ENCODE assay signal across 8 mouse cellular contexts in genomic region chr7:35000839-35001238, GRCm38 (mm10). TPM values are rescaled to one million over a fixed set of nuclear protein-coding genes. Genes with fewer than 3 reads are reported as not detected.
DNase-seq lines count a peak whose midpoint lies in the region; ATAC-seq and TF ChIP-seq lines count a peak whose summit lies in the region.

No protein-coding gene starts in this region.

- H3K27me3 ChIP-seq in forebrain, embryonic 11.5 days (ENCODE audit: control insufficient read depth, insufficient read depth, low read length): no peaks in the 10 kb centered on the region
- no peaks in the 10 kb centered on the region for H3K27me3 ChIP-seq in forebrain, embryonic 13.5 days
- no peaks in the 10 kb centered on the region; the same call in 1 of the 2 replicates for H3K27me3 ChIP-seq in kidney, embryonic 14.5 days (ENCODE audit: control insufficient read depth, insufficient read depth, low read length)
- no peaks in the 10 kb centered on the region for H3K27me3 ChIP-seq in lung, embryonic 16.5 days (ENCODE audit: control insufficient read depth, insufficient read depth, low read depth, low read length)
- no peaks in the 10 kb centered on the region for H3K27me3 ChIP-seq in stomach, postnatal 0 days (ENCODE audit: control insufficient read depth, insufficient read depth, low read length)

- 42% methylated on average over 6 of the region's 6 CpGs for WGBS in forebrain, embryonic 11.5 days
- 40% methylated on average over 6 of the region's 6 CpGs for WGBS in forebrain, embryonic 13.5 days
- 43% methylated on average over 6 of the region's 6 CpGs for WGBS in kidney, embryonic 14.5 days
- 44% methylated on average over 6 of the region's 6 CpGs for WGBS in lung, embryonic 16.5 days
- WGBS in stomach, postnatal 0 days: 46% methylated on average over 6 of the region's 6 CpGs

- no peaks in the 10 kb centered on the region for H3K9me3 ChIP-seq in forebrain, embryonic 11.5 days (ENCODE audit: control insufficient read depth, low read length)
- no peaks in the 10 kb centered on the region for H3K9me3 ChIP-seq in forebrain, embryonic 13.5 days (replicated peaks)
- H3K9me3 ChIP-seq in kidney, embryonic 14.5 days (ENCODE audit: control insufficient read depth, low read length): no peaks in the 10 kb centered on the region
- H3K9me3 ChIP-seq in lung, embryonic 16.5 days (ENCODE audit: control insufficient read depth, low read length): no peaks in the 10 kb centered on the region
- no peaks in the 10 kb centered on the region for H3K9me3 ChIP-seq in stomach, postnatal 0 days (ENCODE audit: control insufficient read depth, low read length)

- ATAC-seq in forebrain, embryonic 11.5 days (replicated peaks; ENCODE audit: low FRiP score): no peak
- no peak for ATAC-seq in forebrain, embryonic 13.5 days
- peak; percentile 44; the same call in 1 of the 2 replicates for ATAC-seq in kidney, embryonic 14.5 days (ENCODE audit: low FRiP score, low TSS enrichment)
- 0 out of 2 replicates have a peak, but pooled peaks have one; percentile 37 for ATAC-seq in lung, embryonic 16.5 days (ENCODE audit: low read depth)
- no peak for ATAC-seq in stomach, postnatal 0 days (ENCODE audit: low FRiP score, low TSS enrichment)

- no peak overlapping the region for H3K4me2 ChIP-seq in forebrain, embryonic 11.5 days (ENCODE audit: low read depth, low read length, severe bottlenecking)
- H3K4me2 ChIP-seq in forebrain, embryonic 13.5 days: no peak overlapping the region
- H3K4me2 ChIP-seq in kidney, embryonic 14.5 days (replicated peaks; ENCODE audit: low read depth, low read length): no peak overlapping the region
- no peak overlapping the region for H3K4me2 ChIP-seq in lung, embryonic 16.5 days (ENCODE audit: low read depth, low read length)
- H3K4me2 ChIP-seq in stomach, postnatal 0 days (replicated peaks; ENCODE audit: low read depth): no peak overlapping the region

- peak; percentile 68 for DNase-seq in forebrain, embryonic 11.5 days (ENCODE audit: low spot score)
- DNase-seq in right cerebral cortex, postnatal 14 days: peak; percentile 44
- no peak for DNase-seq in right cerebral cortex, postnatal 36 days (ENCODE audit: low spot score in 2 of 2)
- DNase-seq in embryo, embryonic 10 days (ENCODE audit: low spot score): peak; percentile 75
- DNase-seq in stomach, postnatal 0 days (ENCODE audit: low spot score): peak; percentile 56

- TF ChIP-seq CTCF in stomach, postnatal 0 days (IDR thresholded peaks at IDR 0.05; ENCODE audit: low read depth): peak; percentile 84

- no peaks in the 10 kb centered on the region for H3K36me3 ChIP-seq in forebrain, embryonic 11.5 days (ENCODE audit: control insufficient read depth, insufficient read depth, low read length)
- no peaks in the 10 kb centered on the region for H3K36me3 ChIP-seq in forebrain, embryonic 13.5 days (ENCODE audit: poor library complexity, severe bottlenecking)
- no peaks in the 10 kb centered on the region for H3K36me3 ChIP-seq in kidney, embryonic 14.5 days (ENCODE audit: control insufficient read depth, insufficient read depth, low read length)
- H3K36me3 ChIP-seq in lung, embryonic 16.5 days (ENCODE audit: control insufficient read depth, insufficient read depth, low read length): no peaks in the 10 kb centered on the region
- no peaks in the 10 kb centered on the region for H3K36me3 ChIP-seq in stomach, postnatal 0 days (ENCODE audit: control insufficient read depth, insufficient read depth, low read length)

- H3K4me3 ChIP-seq in forebrain, embryonic 11.5 days (ENCODE audit: low read depth, low read length): no peak overlapping the region
- no peak overlapping the region for H3K4me3 ChIP-seq in forebrain, embryonic 13.5 days
- H3K4me3 ChIP-seq in kidney, embryonic 14.5 days (ENCODE audit: low read length): no peak overlapping the region
- H3K4me3 ChIP-seq in lung, embryonic 16.5 days (ENCODE audit: low read length): no peak overlapping the region
- no peak overlapping the region for H3K4me3 ChIP-seq in stomach, postnatal 0 days (ENCODE audit: low read depth, low read length)

- H3K27ac ChIP-seq in forebrain, embryonic 11.5 days (ENCODE audit: low read depth, low read length): no peak overlapping the region
- no peak overlapping the region for H3K27ac ChIP-seq in forebrain, embryonic 13.5 days
- H3K27ac ChIP-seq in kidney, embryonic 14.5 days (ENCODE audit: low read depth, low read length): no peak overlapping the region
- H3K27ac ChIP-seq in lung, embryonic 16.5 days (ENCODE audit: low read length): no peak overlapping the region
- H3K27ac ChIP-seq in stomach, postnatal 0 days (replicated peaks): no peak overlapping the region

- H3K9ac ChIP-seq in forebrain, embryonic 11.5 days (ENCODE audit: low read length): no peak overlapping the region
- H3K9ac ChIP-seq in forebrain, embryonic 13.5 days: no peak overlapping the region
- H3K9ac ChIP-seq in kidney, embryonic 14.5 days (ENCODE audit: low read depth, low read length): no peak overlapping the region
- no peak overlapping the region for H3K9ac ChIP-seq in lung, embryonic 16.5 days (ENCODE audit: low read length)
- no peak overlapping the region for H3K9ac ChIP-seq in stomach, postnatal 0 days (ENCODE audit: low read length)

- no peak for TF ChIP-seq EP300 in stomach, postnatal 0 days (optimal IDR thresholded peaks at IDR 0.05)

- no peaks in the 10 kb centered on the region; the same call in 1 of the 2 replicates for H3K4me1 ChIP-seq in forebrain, embryonic 11.5 days (replicated peaks; ENCODE audit: control insufficient read depth, insufficient read depth, low read length)
- H3K4me1 ChIP-seq in forebrain, embryonic 13.5 days: peaks cover 11% of the 10 kb centered on the region
- no peaks in the 10 kb centered on the region; the same call in 1 of the 2 replicates for H3K4me1 ChIP-seq in kidney, embryonic 14.5 days (ENCODE audit: control insufficient read depth, insufficient read depth, low read length)
- H3K4me1 ChIP-seq in lung, embryonic 16.5 days (replicated peaks; ENCODE audit: control insufficient read depth, insufficient read depth, low read length): no peaks in the 10 kb centered on the region
- H3K4me1 ChIP-seq in stomach, postnatal 0 days (replicated peaks; ENCODE audit: control insufficient read depth, insufficient read depth): no peaks in the 10 kb centered on the region

RNA-seq across cellular contexts. Expression of gene Cebpg, which starts 55.5 kb away (rescaled TPM):
- 47.5 and 53.9 TPM in 2 replicates for polyA plus RNA-seq in forebrain, embryonic 11.5 days (2014; fragmentation: Nextera tagmentation; extraction: Ambion mirVana)
- 60.8 and 61.7 TPM in 2 replicates for polyA plus RNA-seq in forebrain, embryonic 13.5 days (2015; fragmentation: Nextera tagmentation; extraction: Ambion mirVana)
- 30.8 and 39.3 TPM in 2 replicates for polyA plus RNA-seq in kidney, embryonic 14.5 days (2014; fragmentation: Nextera tagmentation; extraction: Ambion mirVana)
- polyA plus RNA-seq in lung, embryonic 16.5 days (2015; fragmentation: Nextera tagmentation; extraction: Ambion mirVana): 37.5 and 38.7 TPM in 2 replicates
- 27.9 and 29.7 TPM in 2 replicates for polyA plus RNA-seq in stomach, postnatal 0 days (2015; fragmentation: Nextera tagmentation; extraction: Ambion mirVana)

Comparison
In these comparisons a context has a peak if more than half of its experiments do, and no peak if none do; other contexts are left out.
1. DNase-seq: peak in forebrain, embryonic 11.5 days (single experiment), right cerebral cortex, postnatal 14 days (single experiment), embryo, embryonic 10 days (single experiment) and stomach, postnatal 0 days (single experiment); none in right cerebral cortex, postnatal 36 days (0 of 2).
2. ATAC-seq: peak in kidney, embryonic 14.5 days (single experiment) and lung, embryonic 16.5 days (single experiment); none in forebrain, embryonic 11.5 days (single experiment), forebrain, embryonic 13.5 days (single experiment) and stomach, postnatal 0 days (single experiment).